Mouse (Mus musculus) embryonic fibroblast, embryonic 13.5 days (primary cell): ENCODE measurements around the gene Sult5a1.

ENCODE experiments used
- CTCF ChIP-seq: IDR thresholded peaks from 2 replicates; pipeline ENCODE4 v1.5.1; 2011; ENCODE audit warnings: mild to moderate bottlenecking, control low read depth, low read length, moderate library complexity, borderline replicate concordance; ENCODE audit not compliant: insufficient read depth
- POLR2A ChIP-seq: IDR thresholded peaks from 2 replicates; pipeline ENCODE4 v1.6.1; 2011; ENCODE audit warnings: low read depth, mild to moderate bottlenecking, control low read depth, low read length, moderate library complexity

- TF ChIP-seq CTCF (no peak), POLR2A (no peak)
These were observed 25.2 kb downstream of the Sult5a1 start for GRCm38 (mm10) chr8:123132953-123133352.
